Mouse (Mus musculus) hindbrain, embryonic 10.5 days (tissue): Measurements from ENCODE around the gene Tldc2. TPM values are rescaled to one million over a fixed set of nuclear protein-coding genes. Genes with fewer than 3 reads are reported as not detected.
A peak's percentile ranks its signal among the peaks of the same experiment; 100 is the strongest.

Experiments used
- DNase-seq: peaks from one replicate; pipeline ENCODE4 v3.0.0-alpha.2; 2017; ENCODE audit warnings: low spot score
- H3K27ac ChIP-seq: fragments of 300-500 bp; sonication (generic); 2 replicates; pipeline ENCODE4 v1.5.1; 2016; ENCODE audit warnings: mild to moderate bottlenecking, moderate library complexity
- H3K27me3 ChIP-seq: fragments of 300-500 bp; sonication (generic); 2 replicates; pipeline ENCODE4 v1.6.1; 2016; ENCODE audit warnings: mild to moderate bottlenecking; ENCODE audit not compliant: poor library complexity, insufficient read depth, severe bottlenecking
- H3K36me3 ChIP-seq: fragments of 300-500 bp; sonication (generic); 2 replicates; pipeline ENCODE4 v1.6.1; 2016; ENCODE audit warnings: mild to moderate bottlenecking, moderate library complexity
- H3K4me1 ChIP-seq: fragments of 300-500 bp; sonication (generic); replicated peaks from 2 replicates; pipeline ENCODE4 v1.6.1; 2016; ENCODE audit warnings: mild to moderate bottlenecking
- H3K4me3 ChIP-seq: fragments of 300-500 bp; sonication (generic); 2 replicates; pipeline ENCODE4 v1.5.1; 2016; ENCODE audit warnings: mild to moderate bottlenecking, moderate library complexity
- H3K9me3 ChIP-seq: fragments of 300-500 bp; sonication (generic); 2 replicates; pipeline ENCODE4 v1.6.1; 2016; ENCODE audit warnings: mild to moderate bottlenecking, moderate library complexity
- WGBS: fragments of 180-500 bp; shearing (Covaris S2); methylation state at CpG from one replicate; pipeline ENCODE4 v1.1.7; 2016; 5-methylcytosine and 5-hydroxymethylcytosine counted together
- polyA plus RNA-seq: library from polyadenylated mRNA; unstranded; fragments of >200 nt; fragmentation: Nextera tagmentation; extraction: Ambion mirVana; gene quantifications from 2 replicates; pipeline ENCODE4 v1.2.1, GENCODE M21; 2016

Tldc2 gene
- polyA plus RNA-seq, 1 experiment from 2014 or later, result not detected

GRCm38 (mm10) chr2:157125246-157125645 lies 38.4 kb downstream of the Tldc2 start:
- Histone ChIP-seq H3K36me3 (peaks cover 56% of the 10 kb centered on the region), H3K27me3 (no peaks in the 10 kb centered on the region)
- no peak for DNase-seq

GRCm38 (mm10) chr2:157127370-157127769 lies 40.5 kb downstream of the Tldc2 start:
- no peak for DNase-seq
- no peak overlapping the region for H3K27ac ChIP-seq
- 90% methylated on average over 3 of the region's 3 CpGs for WGBS
- no peaks in the 10 kb centered on the region for H3K27me3 ChIP-seq
- no peaks in the 10 kb centered on the region for H3K4me1 ChIP-seq
- H3K36me3 ChIP-seq, result peaks cover 38% of the 10 kb centered on the region
- no peaks in the 10 kb centered on the region for H3K9me3 ChIP-seq
- H3K4me3 ChIP-seq, result no peak overlapping the region

More at GRCm38 (mm10) chr2:157125246-157125645, 38.4 kb downstream of the Tldc2 start:
- H3K9me3 ChIP-seq, result no peaks in the 10 kb centered on the region
- 91% methylated on average over 3 of the region's 3 CpGs for WGBS
- H3K27ac ChIP-seq, result no peak overlapping the region
- H3K4me3 ChIP-seq, result no peak overlapping the region
- H3K4me1 ChIP-seq, result no peaks in the 10 kb centered on the region

GRCm38 (mm10) chr2:157128072-157128471 lies 41.2 kb downstream of the Tldc2 start:
- Histone ChIP-seq H3K9me3 (no peaks in the 10 kb centered on the region), H3K4me1 (no peaks in the 10 kb centered on the region), H3K4me3 (no peak overlapping the region), H3K27ac (no peak overlapping the region), H3K36me3 (peaks cover 34% of the 10 kb centered on the region), H3K27me3 (no peaks in the 10 kb centered on the region)
- 71% methylated on average over 4 of the region's 4 CpGs for WGBS
- DNase-seq, result no peak

GRCm38 (mm10) chr2:157129096-157129495 lies 42.2 kb downstream of the Tldc2 start:
- Histone ChIP-seq H3K4me3 (no peak overlapping the region), H3K9me3 (no peaks in the 10 kb centered on the region), H3K36me3 (peaks cover 34% of the 10 kb centered on the region), H3K27me3 (no peaks in the 10 kb centered on the region), H3K27ac (no peak overlapping the region), H3K4me1 (peaks cover 3% of the 10 kb centered on the region)
- WGBS, result 91% methylated on average over 4 of the region's 4 CpGs
- DNase-seq, result no peak

- peaks cover 9% of the 10 kb centered on the region for H3K4me1 ChIP-seq
- no peak overlapping the region for H3K27ac ChIP-seq
- H3K27me3 ChIP-seq, result no peaks in the 10 kb centered on the region
- H3K4me3 ChIP-seq, result no peak overlapping the region
- H3K9me3 ChIP-seq, result no peaks in the 10 kb centered on the region
- DNase-seq, result no peak
- WGBS, result 88% methylated on average over 11 of the region's 11 CpGs
- H3K36me3 ChIP-seq, result peaks cover 32% of the 10 kb centered on the region
Measured at GRCm38 (mm10) chr2:157129601-157130164, 42.8 kb downstream of the Tldc2 start.

GRCm38 (mm10) chr2:157130813-157131514 lies 44.1 kb downstream of the Tldc2 start:
- 90% methylated on average over 8 of the region's 8 CpGs for WGBS
- Histone ChIP-seq H3K4me1 (peaks cover 15% of the 10 kb centered on the region), H3K9me3 (no peaks in the 10 kb centered on the region), H3K36me3 (peaks cover 19% of the 10 kb centered on the region), H3K4me3 (no peak overlapping the region), H3K27me3 (no peaks in the 10 kb centered on the region), H3K27ac (no peak overlapping the region)
- DNase-seq, result no peak

- DNase-seq, result no peak
- Histone ChIP-seq H3K27ac (no peak overlapping the region), H3K4me3 (no peak overlapping the region), H3K27me3 (no peaks in the 10 kb centered on the region), H3K36me3 (peaks cover 8% of the 10 kb centered on the region), H3K4me1 (peaks cover 15% of the 10 kb centered on the region), H3K9me3 (no peaks in the 10 kb centered on the region)
- WGBS, result 94% methylated on average over 1 of the region's 1 CpGs
Measured at GRCm38 (mm10) chr2:157132086-157132485, 45.2 kb downstream of the Tldc2 start.

- no peaks in the 10 kb centered on the region for H3K27me3 ChIP-seq
- 83% methylated on average over 3 of the region's 3 CpGs for WGBS
- no peak overlapping the region for H3K27ac ChIP-seq
- no peak for DNase-seq
- no peak overlapping the region for H3K4me3 ChIP-seq
- H3K4me1 ChIP-seq, result peaks cover 15% of the 10 kb centered on the region
- no peaks in the 10 kb centered on the region for H3K9me3 ChIP-seq
- H3K36me3 ChIP-seq, result peaks cover 5% of the 10 kb centered on the region; the same call in 1 of the 2 replicates
Measured at GRCm38 (mm10) chr2:157132686-157133540, 46.1 kb downstream of the Tldc2 start.

- Histone ChIP-seq H3K27ac (peak overlapping the region; percentile 87), H3K27me3 (no peaks in the 10 kb centered on the region), H3K4me3 (peak overlapping the region; percentile 84), H3K9me3 (no peaks in the 10 kb centered on the region), H3K36me3 (peaks cover 3% of the 10 kb centered on the region; the same call in 1 of the 2 replicates), H3K4me1 (peaks cover 15% of the 10 kb centered on the region)
- no peak for DNase-seq
- 18% methylated on average over 11 of the region's 11 CpGs for WGBS
Measured at GRCm38 (mm10) chr2:157133769-157134478, 47.1 kb downstream of the Tldc2 start.

GRCm38 (mm10) chr2:157134479-157134931 lies 47.6 kb downstream of the Tldc2 start:
- Histone ChIP-seq H3K4me3 (peak overlapping the region; percentile 84), H3K27ac (peak overlapping the region; percentile 87), H3K4me1 (peaks cover 15% of the 10 kb centered on the region), H3K36me3 (no peaks in the 10 kb centered on the region), H3K9me3 (0 out of 2 replicates have a peak, but pooled peaks cover 4% of the 10 kb centered on the region), H3K27me3 (no peaks in the 10 kb centered on the region)
- under 1% methylated on average over 25 of the region's 25 CpGs for WGBS
- DNase-seq, result no peak

GRCm38 (mm10) chr2:157135014-157135413 lies 48.2 kb downstream of the Tldc2 start, which contains the start of gene Samhd1:
TSS of gene Samhd1 (minus strand) at chr2:157135265.
- peaks cover 15% of the 10 kb centered on the region for H3K4me1 ChIP-seq
- under 1% methylated on average over 32 of the region's 32 CpGs for WGBS
- no peaks in the 10 kb centered on the region for H3K36me3 ChIP-seq
- peak within 1 kb of the TSS; percentile 84 for H3K4me3 ChIP-seq
- peak; percentile 92 for DNase-seq
- no peaks in the 10 kb centered on the region for H3K27me3 ChIP-seq
- H3K27ac ChIP-seq, result peak within 1 kb of the TSS; percentile 87
- peaks cover 9% of the 10 kb centered on the region; the same call in 1 of the 2 replicates for H3K9me3 ChIP-seq

- Histone ChIP-seq H3K4me3 (peak overlapping the region; percentile 84), H3K27ac (peak overlapping the region; percentile 87), H3K4me1 (peaks cover 15% of the 10 kb centered on the region), H3K9me3 (peaks cover 12% of the 10 kb centered on the region), H3K36me3 (no peaks in the 10 kb centered on the region), H3K27me3 (no peaks in the 10 kb centered on the region)
- WGBS, result 87% methylated on average over 10 of the region's 10 CpGs
- DNase-seq, result no peak
Measured at GRCm38 (mm10) chr2:157135529-157136120, 48.8 kb downstream of the Tldc2 start.
